Mouse (Mus musculus) CH12.LX (cell line): Measurements from ENCODE around the gene Slx1b. TPM values are rescaled to one million over a fixed set of nuclear protein-coding genes. Genes with fewer than 3 reads are reported as not detected.

Experiments
- DNase-seq: peaks from one replicate; pipeline ENCODE4 v3.0.0-alpha.2; 2013; ENCODE audit errors: extremely low read depth
- H3K27ac ChIP-seq: 2 replicates; pipeline ENCODE4 v1.5.1; 2012; ENCODE audit warnings: low read depth, mild to moderate bottlenecking, control low read depth, moderate library complexity; ENCODE audit not compliant: insufficient read depth
- H3K27me3 ChIP-seq: replicated peaks from 2 replicates; pipeline ENCODE3; 2012; ENCODE audit warnings: inconsistent platforms
- H3K36me3 ChIP-seq, 2 experiments: replicated peaks in 1 of 2; 2 replicates each; pipeline versions ENCODE3 to v1.6.1; 2012; ENCODE audit warnings: inconsistent platforms in 1 of 2, low read length in 1 of 2, mild to moderate bottlenecking in 1 of 2, mixed read lengths in 1 of 2, moderate library complexity in 1 of 2; ENCODE audit not compliant: control insufficient read depth in 1 of 2, insufficient read depth in 1 of 2
- H3K4me1 ChIP-seq, 2 experiments: 2 replicates each; pipeline ENCODE4 v1.6.1; 2012; ENCODE audit warnings: inconsistent platforms in 1 of 2, moderate library complexity in 1 of 2; ENCODE audit not compliant: insufficient read depth in 2 of 2, control insufficient read depth in 1 of 2
- H3K4me2 ChIP-seq: 2 replicates; pipeline ENCODE4 v1.6.1; 2012; ENCODE audit warnings: low read depth, mild to moderate bottlenecking, control low read depth; ENCODE audit not compliant: poor library complexity, insufficient read depth, severe bottlenecking
- H3K4me3 ChIP-seq, 3 experiments: fragments of 150-350 bp in 1 of 3; sonication (generic) in 1 of 3; replicated peaks in 1 of 3; 2 replicates each; pipeline versions ENCODE3 to v1.5.1; 2011 to 2012; ENCODE audit warnings: low read depth in 2 of 3, low read length in 2 of 3, mild to moderate bottlenecking in 2 of 3, moderate library complexity in 2 of 3, control low read depth in 1 of 3, improper control_type of control experiment in 1 of 3, inconsistent platforms in 1 of 3, mixed read lengths in 1 of 3; ENCODE audit not compliant: poor library complexity in 1 of 3
- H3K79me2 ChIP-seq: replicated peaks from 2 replicates; pipeline ENCODE4 v1.6.1; 2012; ENCODE audit warnings: mild to moderate bottlenecking, moderate library complexity; ENCODE audit not compliant: control insufficient read depth, poor library complexity, insufficient read depth, severe bottlenecking; ENCODE audit errors: extremely low read depth
- H3K9ac ChIP-seq: 2 replicates; pipeline ENCODE4 v1.6.1; 2012; ENCODE audit warnings: low read depth, mild to moderate bottlenecking, control low read depth, moderate library complexity; ENCODE audit not compliant: insufficient read depth
- H3K9me3 ChIP-seq: replicated peaks from 2 replicates; pipeline ENCODE3; 2012; ENCODE audit warnings: low read length, inconsistent platforms, mixed read lengths
- BHLHE40 ChIP-seq: IDR thresholded peaks from 2 replicates; pipeline ENCODE4 v1.6.1; 2011; ENCODE audit warnings: mild to moderate bottlenecking, low read depth, low read length, improper control_type of control experiment
- CHD1 ChIP-seq: IDR thresholded peaks from 2 replicates; pipeline ENCODE4 v1.6.1; 2012; ENCODE audit warnings: low read depth, low read length, improper control_type of control experiment, inconsistent platforms
- E2F4 ChIP-seq: IDR thresholded peaks from 2 replicates; pipeline ENCODE4 v1.6.1; 2011; ENCODE audit warnings: low read depth, low read length, improper control_type of control experiment; ENCODE audit not compliant: insufficient replicate concordance
- ELF1 ChIP-seq: IDR thresholded peaks from 2 replicates; pipeline ENCODE4 v1.6.1; 2014; ENCODE audit warnings: low read depth, mild to moderate bottlenecking, inconsistent platforms, low read length, improper control_type of control experiment
- EP300 ChIP-seq: IDR thresholded peaks from 2 replicates; pipeline ENCODE4 v1.6.1; 2011; ENCODE audit warnings: low read length, improper control_type of control experiment
- GABPA ChIP-seq: IDR thresholded peaks from 2 replicates; pipeline ENCODE4 v1.6.1; 2012; ENCODE audit warnings: low read depth, low read length, improper control_type of control experiment, inconsistent platforms; ENCODE audit not compliant: insufficient replicate concordance
- HCFC1 ChIP-seq: IDR thresholded peaks from 2 replicates; pipeline ENCODE4 v1.6.1; 2012; ENCODE audit warnings: low read depth, mild to moderate bottlenecking, inconsistent platforms, low read length, improper control_type of control experiment
- MAX ChIP-seq: IDR thresholded peaks from 2 replicates; pipeline ENCODE4 v1.6.1; 2011; ENCODE audit warnings: low read length, improper control_type of control experiment
- MAZ ChIP-seq: IDR thresholded peaks from 2 replicates; pipeline ENCODE4 v1.6.1; 2012; ENCODE audit warnings: low read depth, mild to moderate bottlenecking, inconsistent platforms, low read length, improper control_type of control experiment, moderate library complexity
- MXI1 ChIP-seq: IDR thresholded peaks from 2 replicates; pipeline ENCODE4 v1.6.1; 2011; ENCODE audit warnings: mild to moderate bottlenecking, low read depth, low read length, improper control_type of control experiment
- NELFE ChIP-seq: IDR thresholded peaks from 2 replicates; pipeline ENCODE4 v1.6.1; 2011; ENCODE audit warnings: low read depth, low read length, improper control_type of control experiment
- POLR2A ChIP-seq: IDR thresholded peaks from 2 replicates; pipeline ENCODE4 v1.6.1; 2011; ENCODE audit warnings: low read depth, mild to moderate bottlenecking, improper control_type of control experiment, low read length
- RCOR1 ChIP-seq: conservative IDR thresholded peaks from 2 replicates; pipeline ENCODE4 v1.6.1; 2012; ENCODE audit warnings: low read depth, mild to moderate bottlenecking, inconsistent platforms, low read length, improper control_type of control experiment
- SMC3 ChIP-seq: IDR thresholded peaks from 2 replicates; pipeline ENCODE4 v1.6.1; 2011; ENCODE audit warnings: low read depth, low read length, improper control_type of control experiment
- UBTF ChIP-seq: IDR thresholded peaks from 2 replicates; pipeline ENCODE4 v1.6.1; 2012; ENCODE audit warnings: low read depth, mild to moderate bottlenecking, inconsistent platforms, low read length, improper control_type of control experiment, moderate library complexity
- ZC3H11A ChIP-seq: IDR thresholded peaks from 2 replicates; pipeline ENCODE4 v1.6.1; 2012; ENCODE audit warnings: low read depth, mild to moderate bottlenecking, inconsistent platforms, low read length, improper control_type of control experiment
- ZKSCAN1 ChIP-seq: IDR thresholded peaks from 2 replicates; pipeline ENCODE4 v1.6.1; 2012; ENCODE audit warnings: low read depth, inconsistent platforms, low read length, improper control_type of control experiment, borderline replicate concordance
- ZMIZ1 ChIP-seq: IDR thresholded peaks from 2 replicates; pipeline ENCODE4 v1.6.1; 2012; ENCODE audit warnings: low read depth, mild to moderate bottlenecking, inconsistent platforms, low read length, improper control_type of control experiment
- dilution Hi-C: fragments of 300-500 bp; cut with MboI; formaldehyde crosslinking; loops from 2 replicates; pipeline ENCODE4 v1.14.3; 2020; ENCODE audit warnings: low sequenced_read_pairs; ENCODE audit not compliant: extremely low pct_unique_long_range_greater_than_20kb, extremely low pct_ligation_motif_present
- in situ Hi-C: fragments of 300-500 bp; cut with MboI; formaldehyde crosslinking; loops from 3 replicates; pipeline ENCODE4 v1.14.3; 2019; ENCODE audit warnings: low sequenced_read_pairs, low pct_ligation_motif_present, low pct_unique_long_range_greater_than_20kb, mixed read lengths
- polyA plus RNA-seq: library from polyadenylated mRNA; unstranded; fragments of >175 nt; gene quantifications from 2 replicates; pipeline ENCODE4 v1.2.1, GENCODE M21; 2012; ENCODE audit warnings: low read depth; ENCODE audit not compliant: insufficient read length
- total RNA-seq, 2 experiments: library from RNA; depleted of rRNA; stranded (reverse); fragments of 300-350 nt in 1 of 2; fragments of >200 nt in 1 of 2; gene quantifications; 2 replicates each; pipeline ENCODE4 v1.2.3; 2012 to 2014

The Slx1b gene
- total and polyA plus RNA-seq, 3 experiments, result 4.7 to 8.3 (median 5.6) TPM

DNA sequence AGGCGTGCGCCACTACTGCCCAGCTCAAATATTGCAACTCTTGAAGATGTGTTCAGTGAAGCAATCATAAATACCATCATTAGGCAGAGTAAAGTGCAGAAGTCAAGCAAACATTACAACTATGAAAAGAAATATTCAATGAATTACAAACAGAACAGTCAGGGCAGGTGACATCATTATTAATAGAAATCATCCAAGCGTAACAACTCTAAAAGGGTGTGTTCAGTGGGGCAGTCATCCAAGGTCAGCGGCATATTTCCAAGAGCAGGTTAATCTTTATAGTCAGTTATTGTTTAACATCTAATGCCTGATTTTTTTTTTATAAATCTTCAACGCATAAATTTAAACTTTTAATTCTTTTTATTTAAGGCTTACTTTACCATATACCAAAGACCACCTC, 14.4 kb downstream of the Slx1b start (continued):
- TF ChIP-seq POLR2A (no peak), NELFE (no peak)

DNA sequence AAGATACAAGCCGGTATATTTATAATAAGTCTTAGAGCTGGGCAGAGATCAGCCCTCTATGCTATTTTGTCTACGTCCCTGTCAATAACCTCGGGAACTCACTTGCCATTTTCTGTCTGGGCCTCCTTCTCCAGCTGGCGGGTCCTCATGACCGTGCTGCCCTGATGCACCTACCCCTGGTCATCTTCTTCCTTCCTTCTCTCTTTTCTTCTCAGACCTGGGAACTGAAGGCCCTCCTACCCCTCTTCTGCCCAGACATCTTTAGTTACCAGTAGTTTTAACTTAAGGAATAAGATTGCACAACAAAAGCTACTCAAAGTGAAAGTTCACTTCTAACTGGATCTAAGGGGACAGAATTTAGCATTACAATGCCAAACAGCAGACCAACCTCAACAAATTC, 15.9 kb downstream of the Slx1b start:
- Histone ChIP-seq H3K27ac (no peak overlapping the region), H3K9me3 (no peaks in the 10 kb centered on the region), H3K36me3 (peaks cover 17 to 66% of the 10 kb centered on the region in 2 experiments), H3K4me2 (no peak overlapping the region), H3K9ac (no peak overlapping the region), H3K79me2 (no peaks in the 10 kb centered on the region), H3K4me1 (peaks cover 0 to 27% of the 10 kb centered on the region in 2 experiments; a peak in 2 of 4 replicates), H3K27me3 (no peaks in the 10 kb centered on the region), H3K4me3 (no peak overlapping the region)
- in situ Hi-C loops, result no loop called here
- no peak for TF ChIP-seq ZKSCAN1
- DNase-seq, result no peak
- dilution Hi-C loops, result no loop called here

DNA sequence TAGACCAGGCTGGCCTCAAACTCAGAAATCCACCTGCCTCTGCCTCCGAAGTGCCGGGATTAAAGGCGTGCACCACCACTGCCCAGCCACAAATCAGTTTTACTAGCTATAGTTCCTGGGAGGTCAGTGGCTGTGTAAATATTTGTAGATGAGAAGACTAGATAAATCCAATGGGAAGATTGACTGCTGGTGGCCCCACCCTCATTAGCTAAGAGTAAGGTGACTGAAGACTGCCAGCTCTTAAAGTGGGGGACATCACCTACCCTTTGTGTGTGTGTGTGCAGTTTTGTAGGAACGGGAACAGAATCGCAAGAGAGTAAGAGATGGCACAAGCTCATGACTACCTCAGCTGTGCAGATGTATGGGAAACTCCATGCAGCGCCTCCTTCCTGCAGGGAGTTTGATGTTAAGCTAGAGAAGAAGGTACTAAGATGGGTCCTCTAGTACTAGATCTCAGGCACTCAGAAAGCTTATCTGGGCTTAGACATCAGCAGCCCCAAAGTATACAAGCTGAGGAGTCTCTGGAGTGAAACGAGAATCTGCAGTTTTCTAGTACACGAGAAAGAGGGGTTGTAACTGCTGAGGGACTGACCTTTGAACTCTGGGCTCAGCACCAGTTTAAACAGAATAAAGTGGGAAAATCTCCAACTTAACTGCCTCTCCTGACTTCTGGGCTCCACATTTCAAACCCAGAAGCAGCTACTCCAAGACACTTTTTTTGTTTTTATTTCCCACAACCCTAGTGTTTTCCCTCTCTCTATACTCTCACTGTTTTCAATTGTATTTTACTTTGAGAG, 16.8 kb downstream of the Slx1b start:
- no peaks in the 10 kb centered on the region for H3K9me3 ChIP-seq
- TF ChIP-seq E2F4 (no peak), GABPA (no peak), MAZ (no peak), NELFE (no peak), ZC3H11A (no peak), POLR2A (no peak), HCFC1 (no peak), MAX (no peak), ZMIZ1 (no peak), BHLHE40 (no peak), ELF1 (no peak), UBTF (no peak), EP300 (no peak), ZKSCAN1 (no peak), CHD1 (no peak), SMC3 (no peak), MXI1 (no peak), RCOR1 (no peak)
- in situ Hi-C loops (no loop called here), dilution Hi-C loops (no loop called here)
- H3K4me2 ChIP-seq, result no peak overlapping the region
- no peak overlapping the region for H3K27ac ChIP-seq
- H3K79me2 ChIP-seq, result no peaks in the 10 kb centered on the region
- H3K9ac ChIP-seq, result no peak overlapping the region
- H3K27me3 ChIP-seq, result no peaks in the 10 kb centered on the region
- H3K36me3 ChIP-seq, result peaks cover 17 to 61% of the 10 kb centered on the region in 2 experiments
- DNase-seq, result no peak
- H3K4me1 ChIP-seq, result peaks cover 3 to 30% of the 10 kb centered on the region in 2 experiments
- no peak overlapping the region for H3K4me3 ChIP-seq
